Mouse (Mus musculus): Measurements from ENCODE around the gene 1110051M20Rik.
A peak's percentile ranks its signal among the peaks of the same experiment; 100 is the strongest.
"Not testable (repeated sequence)": the region's sequence is repeated elsewhere in the genome, so short reads cannot be mapped to it uniquely, and the experiment has no call there.

The 1110051M20Rik gene

DNA sequence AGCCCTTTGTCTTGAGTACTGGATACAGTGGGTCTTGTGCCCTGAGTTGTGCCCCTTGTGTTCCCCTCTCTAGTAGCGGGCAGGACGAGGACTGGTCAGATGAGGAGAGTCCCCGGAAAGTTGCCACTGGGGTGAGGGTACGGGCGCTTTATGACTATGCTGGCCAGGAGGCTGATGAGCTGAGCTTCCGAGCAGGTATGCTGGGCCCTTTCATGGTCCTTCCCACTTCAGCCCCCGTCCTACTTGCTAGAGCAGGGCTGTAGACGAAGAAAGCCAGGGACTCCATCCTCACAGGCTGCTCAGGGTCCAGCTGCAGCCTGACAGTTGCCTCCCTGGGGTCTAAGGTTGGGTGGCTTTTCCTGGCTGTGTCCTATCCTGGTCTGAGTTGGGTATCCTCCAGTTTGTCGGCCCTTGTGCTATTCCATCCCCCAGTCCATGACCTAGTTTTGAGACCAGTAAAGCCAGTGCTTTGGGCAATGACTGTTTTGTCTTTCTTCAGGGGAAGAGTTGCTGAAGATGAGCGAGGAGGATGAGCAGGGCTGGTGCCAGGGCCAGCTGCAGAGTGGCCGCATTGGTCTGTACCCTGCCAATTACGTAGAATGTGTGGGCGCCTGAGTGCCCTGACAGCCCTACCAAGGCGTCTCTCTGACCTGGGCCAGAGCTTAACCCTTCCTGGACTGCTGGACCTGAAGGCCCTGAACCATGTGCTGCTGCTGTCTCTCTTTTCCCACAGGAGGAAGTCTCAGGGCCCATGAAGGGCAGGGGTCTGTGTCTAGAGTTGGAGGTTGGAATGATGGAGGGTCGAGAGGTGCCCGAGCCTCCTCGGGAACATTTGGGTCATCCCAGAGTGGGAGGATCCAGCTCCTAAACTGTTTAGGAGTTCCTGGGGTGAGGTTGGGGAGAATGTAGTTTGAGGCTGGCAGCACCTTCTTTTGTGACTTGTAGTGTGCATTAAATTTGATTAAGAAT lies 180.5 kb downstream of the 1110051M20Rik start:
- DNase-seq (ENCODE audit: low spot score in 2 of 2), result no peak

DNA sequence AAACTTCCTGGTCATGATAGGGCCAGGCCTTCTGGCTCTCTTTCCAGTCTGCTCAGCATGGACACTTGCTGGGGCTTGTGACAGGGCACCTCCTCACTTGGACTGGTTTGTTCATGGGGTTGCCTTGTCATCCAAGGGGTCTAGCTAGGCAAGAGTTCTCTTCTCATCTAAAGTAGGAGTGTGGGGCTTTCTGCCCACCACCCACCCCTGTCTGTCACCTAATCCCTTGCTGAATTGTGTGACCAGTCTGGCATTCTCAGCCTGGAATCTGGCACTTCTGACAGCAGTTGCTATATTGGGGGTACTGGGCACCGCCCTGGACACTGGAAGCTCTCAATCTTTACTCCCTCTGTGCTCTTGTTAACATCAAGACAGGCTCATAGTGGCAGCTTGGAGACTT lies 185.0 kb downstream of the 1110051M20Rik start:
- no peak for DNase-seq (ENCODE audit: low spot score in 2 of 2)

DNA sequence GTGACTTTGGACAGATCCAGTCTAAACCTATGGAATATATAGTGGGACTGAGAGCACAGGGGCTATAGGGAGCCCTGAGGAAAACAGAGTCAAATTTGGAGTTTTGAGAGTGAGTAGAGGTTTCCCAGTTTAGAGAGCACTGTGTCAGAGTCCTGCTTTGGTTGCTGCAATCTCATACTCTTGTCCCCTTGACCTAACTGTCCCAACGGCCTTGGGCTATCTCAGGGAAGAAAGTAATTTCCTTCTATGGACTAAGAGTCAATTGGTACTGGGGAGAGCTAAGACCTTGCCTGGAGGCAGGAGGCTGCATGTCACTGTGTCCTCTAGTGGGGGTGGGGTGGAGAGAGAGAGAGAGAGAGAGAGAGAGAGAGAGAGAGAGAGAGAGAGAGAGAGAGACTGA lies 185.7 kb downstream of the 1110051M20Rik start:
- DNase-seq (ENCODE audit: low spot score in 2 of 2), result no peak

DNA sequence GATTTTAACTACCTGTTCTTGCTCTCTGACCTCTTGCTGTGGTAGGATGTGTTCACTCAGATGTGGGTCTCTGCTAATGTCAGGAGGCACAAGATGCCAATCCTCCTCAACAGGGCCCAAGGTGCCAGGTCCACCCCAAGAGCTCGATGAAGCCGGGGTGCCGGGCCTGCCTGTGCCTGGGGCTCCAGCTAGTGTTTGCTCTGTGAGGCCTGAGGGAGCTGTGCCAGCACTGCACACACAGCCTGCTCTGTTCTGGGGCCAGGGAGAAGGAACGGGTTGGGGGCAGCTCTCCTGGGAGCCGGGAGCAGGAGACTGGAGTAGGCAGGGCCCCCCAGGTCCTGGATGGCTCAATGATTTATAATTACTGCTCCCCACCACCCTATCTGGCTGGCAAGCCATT lies 186.4 kb downstream of the 1110051M20Rik start:
- DNase-seq (ENCODE audit: low spot score in 2 of 2), result no peak

DNA sequence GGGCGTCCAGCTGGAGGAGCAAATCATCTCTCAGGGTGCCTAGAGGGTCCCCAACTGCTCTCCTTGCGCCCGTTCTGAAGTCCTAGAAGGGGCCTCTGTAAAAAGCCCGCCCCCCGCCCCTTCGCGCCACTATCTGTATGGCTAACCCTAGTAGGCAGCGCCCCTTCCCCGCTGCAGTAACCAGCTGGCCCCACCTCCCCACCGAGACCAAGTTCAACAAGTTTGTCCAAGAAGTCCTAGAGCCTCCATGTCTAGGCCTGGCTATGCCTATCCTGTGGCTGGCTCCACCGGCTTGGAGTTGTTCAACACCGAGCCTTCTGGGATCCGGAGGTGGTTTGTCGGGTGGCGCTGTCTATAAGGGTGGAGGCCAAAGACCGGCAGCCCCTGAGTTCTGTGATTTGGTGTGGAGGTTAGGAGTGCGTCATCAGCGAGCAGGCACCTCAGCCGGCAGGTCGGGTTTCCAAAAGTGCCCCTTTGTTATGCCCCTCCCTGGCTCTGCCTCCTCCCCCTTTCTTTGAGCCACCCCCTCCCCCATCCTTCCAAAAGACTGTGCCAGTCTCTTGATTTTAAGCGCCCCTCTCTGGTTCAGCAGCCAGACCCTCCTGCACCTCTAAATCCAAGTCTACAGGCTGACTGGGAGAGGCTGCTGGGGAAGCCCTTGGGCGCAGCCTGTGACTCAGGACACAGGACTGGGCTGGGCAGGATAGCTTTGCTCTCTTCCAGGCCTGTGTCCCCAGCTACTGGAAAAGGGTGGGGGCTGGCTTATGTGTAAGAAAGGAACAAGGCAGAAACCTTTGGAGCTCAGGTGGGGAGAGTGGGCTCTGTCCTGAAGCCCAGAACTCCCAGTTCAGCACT lies 187.2 kb downstream of the 1110051M20Rik start:
- no peak for DNase-seq (ENCODE audit: low spot score in 2 of 2)

DNA sequence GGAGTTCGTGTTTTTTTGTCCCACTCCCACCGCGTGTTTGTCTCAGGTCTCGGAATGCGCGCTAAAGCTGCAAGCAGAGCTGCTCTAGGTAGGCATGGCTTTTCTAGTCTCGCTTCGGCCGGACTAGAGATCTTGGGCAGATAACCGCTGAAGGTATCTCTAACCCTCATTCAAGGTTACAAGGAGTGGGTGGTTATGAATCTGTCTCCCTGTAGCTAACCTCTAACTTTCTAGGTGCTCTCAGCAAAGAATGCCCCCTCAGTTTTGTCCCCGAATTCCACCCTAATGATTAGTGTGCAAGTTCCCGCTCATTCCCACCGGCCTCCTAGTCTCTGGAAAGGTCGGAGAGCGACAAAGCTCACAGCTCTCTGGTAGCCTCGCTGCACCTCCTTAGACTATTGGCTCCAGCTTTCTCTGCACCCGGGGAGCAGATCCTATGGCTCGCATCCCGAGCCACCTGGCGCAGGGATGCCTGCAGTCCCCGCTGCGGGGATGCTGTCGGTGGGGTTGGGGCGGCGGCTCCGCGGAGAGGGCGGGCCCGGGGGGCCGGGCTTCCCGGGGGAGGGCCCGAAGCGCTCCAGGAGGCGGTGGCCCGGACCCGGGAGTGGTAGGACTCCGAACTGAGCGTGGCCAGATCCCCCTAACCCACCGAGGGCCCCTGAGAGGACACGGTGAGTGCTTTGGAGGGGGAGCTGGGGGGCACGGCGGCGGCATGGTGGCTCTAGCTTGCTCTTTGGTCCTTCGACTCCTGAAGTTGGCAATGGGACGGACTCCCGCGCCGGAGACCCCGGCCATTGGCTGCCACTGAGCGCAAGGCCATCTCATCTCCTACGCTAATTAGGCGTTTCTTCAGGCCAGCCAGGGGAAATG lies 188.0 kb downstream of the 1110051M20Rik start:
- no peak for DNase-seq (ENCODE audit: low spot score in 2 of 2)

DNA sequence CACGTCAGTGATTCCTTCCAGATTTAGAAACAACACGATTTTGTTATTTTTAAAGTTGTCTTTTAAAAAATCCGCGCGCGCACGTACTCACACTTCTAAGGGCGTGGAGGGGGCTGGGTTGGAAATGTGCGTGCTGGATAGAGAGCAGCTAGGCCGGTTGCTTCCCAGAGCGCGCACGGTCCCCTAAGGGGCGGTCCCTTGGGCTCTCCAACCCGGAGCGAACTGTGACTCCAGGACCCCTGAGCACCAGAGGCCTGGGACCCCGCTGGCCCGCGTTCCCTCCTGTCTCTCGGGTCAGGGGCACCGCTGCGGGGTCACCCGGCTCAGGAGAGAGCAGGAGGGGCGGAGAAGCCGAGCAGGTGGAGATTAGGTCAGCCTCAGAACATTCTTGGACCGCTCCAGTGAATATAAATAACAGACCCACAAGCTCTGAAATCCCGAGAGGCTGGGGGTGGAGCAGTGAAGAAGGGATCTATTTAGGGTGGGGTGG lies 188.8 kb downstream of the 1110051M20Rik start, which contains the start of gene Pacsin3:
Pacsin3 (plus strand) TSS at position 294 of the 490 bp plus-strand sequence.
- DNase-seq (ENCODE audit: low spot score in 2 of 2), result no peak

DNA sequence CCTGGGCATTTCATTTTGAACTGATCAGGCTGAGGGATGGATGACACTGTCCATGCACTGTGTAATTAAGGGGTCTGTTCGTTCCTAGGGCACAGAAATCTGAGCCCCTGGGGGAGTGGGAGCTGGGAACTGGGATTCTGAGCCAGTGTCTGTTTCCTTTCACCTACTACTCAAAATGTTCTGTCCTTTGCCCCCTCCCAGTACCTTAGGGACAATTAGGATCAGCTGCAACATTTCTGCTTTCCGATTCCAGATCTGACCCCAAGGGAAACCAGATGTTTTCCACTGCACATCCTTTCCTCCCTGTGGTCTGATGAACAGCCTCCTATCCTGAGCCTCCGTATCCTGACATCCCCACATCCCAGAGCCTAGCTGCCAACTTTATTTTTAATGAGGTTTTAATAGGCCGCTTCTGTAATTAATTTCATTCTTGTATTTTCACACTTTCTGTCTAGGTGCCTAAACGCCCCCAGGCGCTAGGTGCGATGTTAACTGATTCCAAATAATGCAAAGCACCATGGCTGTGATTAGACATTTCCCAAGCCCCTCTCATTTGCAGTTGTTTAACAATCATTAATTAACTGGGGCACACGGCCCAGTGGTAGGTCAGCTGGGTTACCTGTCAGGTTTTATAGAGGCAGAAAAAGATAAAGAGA lies 189.7 kb downstream of the 1110051M20Rik start:
- no peak for DNase-seq (ENCODE audit: low spot score in 2 of 2)

DNA sequence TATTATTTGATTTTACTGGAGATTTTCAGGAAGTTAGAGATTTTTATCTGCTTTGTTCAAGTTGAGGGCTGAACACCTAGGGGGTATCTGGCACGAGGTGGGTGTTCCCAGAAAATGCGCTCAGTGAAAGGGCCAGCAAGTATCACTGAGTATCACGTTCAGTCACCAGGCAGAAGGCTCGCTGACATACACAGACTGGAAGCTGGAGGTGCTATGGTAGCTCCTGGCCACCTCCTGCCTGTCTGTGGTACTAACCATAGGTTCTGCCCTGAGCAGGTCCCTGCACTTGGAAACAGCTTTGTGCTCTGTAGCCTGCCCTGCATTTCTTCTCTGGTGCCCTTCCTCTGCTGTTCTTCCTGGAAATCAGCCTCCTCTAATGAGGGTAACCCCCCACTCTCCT lies 192.0 kb downstream of the 1110051M20Rik start:
- DNase-seq (ENCODE audit: low spot score in 2 of 2), result no peak

DNA sequence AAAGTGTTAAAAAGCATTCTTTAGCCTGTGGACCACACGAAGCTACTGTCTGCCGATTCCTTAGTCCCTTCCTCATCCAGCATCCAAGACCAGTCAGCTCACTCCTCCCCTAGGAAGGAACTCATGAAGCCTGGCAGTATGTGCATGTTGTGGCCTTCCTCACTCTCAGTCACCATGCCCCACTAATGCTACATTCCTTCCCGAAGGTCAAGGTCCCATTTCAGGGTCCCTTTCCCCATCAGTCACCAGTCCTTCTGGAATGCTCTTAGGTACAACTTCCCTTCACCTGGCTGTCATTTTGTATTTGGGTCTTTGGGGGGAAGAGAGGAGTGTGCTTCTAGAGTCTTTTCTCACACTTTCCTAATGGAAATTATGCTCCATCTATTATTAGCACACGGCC lies 192.5 kb downstream of the 1110051M20Rik start:
- DNase-seq (ENCODE audit: low spot score in 2 of 2), result no peak

DNA sequence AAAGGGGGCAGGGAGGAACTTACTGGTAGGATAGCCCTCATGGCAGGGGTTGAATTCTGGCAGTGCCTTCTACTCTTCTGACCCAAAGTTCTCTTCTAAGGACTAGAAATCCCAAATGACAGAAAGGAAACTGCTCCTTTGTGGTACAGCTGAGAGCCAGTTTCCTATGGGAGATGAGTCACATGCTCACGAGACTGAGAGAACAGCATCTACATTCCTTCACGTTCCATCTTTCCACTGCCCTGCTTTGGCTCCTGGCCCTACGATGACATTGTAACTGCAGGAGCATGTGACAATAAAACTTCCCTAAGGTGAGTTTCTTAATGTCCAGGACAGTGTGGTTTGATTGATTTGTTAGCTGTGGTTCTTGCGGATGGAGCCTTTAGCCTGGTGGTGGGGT lies 196.1 kb downstream of the 1110051M20Rik start:
- no peak for DNase-seq (ENCODE audit: low spot score in 2 of 2)

DNA sequence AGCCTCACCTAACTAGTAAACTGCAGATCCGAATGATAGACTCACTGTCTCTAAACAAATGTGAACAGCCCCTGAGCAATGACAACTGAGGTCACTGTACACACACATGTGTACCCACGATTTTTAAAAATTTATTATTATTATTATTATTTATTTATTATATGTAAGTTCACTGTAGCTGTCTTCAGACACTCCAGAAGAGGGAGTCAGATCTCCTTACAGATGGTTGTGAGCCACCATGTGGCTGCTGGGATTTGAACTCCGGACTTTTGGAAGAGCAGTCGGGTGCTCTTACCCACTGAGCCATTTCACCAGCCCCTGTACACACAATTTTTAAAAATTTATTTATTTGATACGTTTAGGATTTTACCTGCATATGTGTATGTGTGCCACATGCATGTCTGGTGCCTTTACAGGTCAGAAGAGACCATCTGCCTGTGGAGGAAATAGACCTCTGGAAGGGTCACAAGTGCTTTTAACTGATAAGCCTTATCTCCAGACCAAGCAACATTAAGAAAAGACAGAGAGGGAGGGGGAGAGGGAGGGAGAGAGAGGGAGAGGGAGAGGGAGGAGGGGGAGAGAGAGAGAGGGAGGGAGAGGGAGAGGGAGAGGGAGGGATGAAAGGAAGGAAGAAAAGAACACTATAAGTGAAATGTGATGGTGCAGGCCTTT lies 199.8 kb downstream of the 1110051M20Rik start:
- DNase-seq (ENCODE audit: low spot score in 2 of 2), result no peak

DNA sequence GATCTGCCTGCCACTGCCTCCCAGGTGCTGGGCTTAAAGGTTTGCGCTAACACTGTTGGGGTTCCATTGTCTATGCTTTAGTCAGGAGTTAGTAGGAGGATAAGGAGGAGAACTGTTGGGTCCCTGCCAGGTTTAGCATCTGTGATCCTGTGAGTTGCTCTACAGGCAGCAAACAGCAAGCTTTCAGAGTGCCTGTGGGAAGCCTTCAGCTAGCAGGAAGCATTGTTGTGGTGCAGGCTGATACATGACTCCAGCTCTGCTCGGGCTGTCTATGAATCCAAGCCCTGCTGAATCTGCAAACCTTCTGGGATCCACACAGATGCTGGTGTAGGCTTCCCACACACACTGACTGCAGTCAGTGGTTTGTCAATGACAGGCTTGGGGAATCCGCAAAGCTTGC lies 201.1 kb downstream of the 1110051M20Rik start:
- no peak for DNase-seq (ENCODE audit: low spot score in 2 of 2)

DNA sequence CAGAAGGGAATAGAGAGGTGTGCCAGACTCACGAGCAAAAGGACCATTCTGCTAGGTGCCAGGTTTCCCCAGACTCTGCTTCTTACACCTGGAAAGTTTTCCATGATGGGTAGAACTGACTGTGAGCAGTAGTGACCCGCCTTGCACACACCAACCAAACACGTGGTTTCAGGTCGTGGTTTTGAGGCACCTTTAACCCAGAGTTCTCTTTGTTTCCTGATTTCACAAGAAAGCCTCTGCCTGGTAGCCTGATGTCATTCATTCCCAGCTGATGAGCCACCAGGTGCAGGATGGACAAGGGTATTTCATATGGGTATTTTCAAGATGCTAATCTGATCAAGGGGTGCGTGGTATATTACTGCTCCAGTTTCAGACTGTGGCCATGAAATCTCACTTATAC lies 202.0 kb downstream of the 1110051M20Rik start:
- no peak for DNase-seq (ENCODE audit: low spot score in 2 of 2)

DNA sequence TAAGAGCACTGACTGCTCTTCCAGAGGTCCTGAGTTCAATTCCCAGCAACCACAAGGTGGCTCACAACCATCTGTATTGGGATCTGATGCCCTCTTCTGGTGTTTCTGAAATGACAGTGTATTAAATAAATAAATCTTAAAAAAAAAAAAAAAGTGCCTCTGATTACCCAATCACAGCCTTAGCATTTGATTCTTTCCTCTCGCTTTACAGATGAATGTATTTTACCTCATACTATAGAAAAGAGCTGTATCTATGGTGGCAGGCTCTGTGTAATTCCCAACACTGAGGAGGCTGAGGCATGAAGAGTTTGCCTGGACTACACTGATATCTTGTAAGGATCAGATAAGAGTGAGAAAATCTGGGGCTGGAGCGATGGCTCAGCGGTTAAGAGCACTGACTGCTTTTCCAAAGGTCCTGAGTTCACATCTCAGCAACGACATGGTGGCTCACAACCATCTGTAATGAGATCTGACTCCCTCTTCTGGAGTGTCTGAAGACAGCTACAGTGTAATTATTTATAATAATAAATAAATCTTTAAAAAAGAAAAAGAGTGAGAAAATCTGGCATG lies 206.9 kb downstream of the 1110051M20Rik start:
- DNase-seq (ENCODE audit: low spot score in 2 of 2), result not testable (repeated sequence)

DNA sequence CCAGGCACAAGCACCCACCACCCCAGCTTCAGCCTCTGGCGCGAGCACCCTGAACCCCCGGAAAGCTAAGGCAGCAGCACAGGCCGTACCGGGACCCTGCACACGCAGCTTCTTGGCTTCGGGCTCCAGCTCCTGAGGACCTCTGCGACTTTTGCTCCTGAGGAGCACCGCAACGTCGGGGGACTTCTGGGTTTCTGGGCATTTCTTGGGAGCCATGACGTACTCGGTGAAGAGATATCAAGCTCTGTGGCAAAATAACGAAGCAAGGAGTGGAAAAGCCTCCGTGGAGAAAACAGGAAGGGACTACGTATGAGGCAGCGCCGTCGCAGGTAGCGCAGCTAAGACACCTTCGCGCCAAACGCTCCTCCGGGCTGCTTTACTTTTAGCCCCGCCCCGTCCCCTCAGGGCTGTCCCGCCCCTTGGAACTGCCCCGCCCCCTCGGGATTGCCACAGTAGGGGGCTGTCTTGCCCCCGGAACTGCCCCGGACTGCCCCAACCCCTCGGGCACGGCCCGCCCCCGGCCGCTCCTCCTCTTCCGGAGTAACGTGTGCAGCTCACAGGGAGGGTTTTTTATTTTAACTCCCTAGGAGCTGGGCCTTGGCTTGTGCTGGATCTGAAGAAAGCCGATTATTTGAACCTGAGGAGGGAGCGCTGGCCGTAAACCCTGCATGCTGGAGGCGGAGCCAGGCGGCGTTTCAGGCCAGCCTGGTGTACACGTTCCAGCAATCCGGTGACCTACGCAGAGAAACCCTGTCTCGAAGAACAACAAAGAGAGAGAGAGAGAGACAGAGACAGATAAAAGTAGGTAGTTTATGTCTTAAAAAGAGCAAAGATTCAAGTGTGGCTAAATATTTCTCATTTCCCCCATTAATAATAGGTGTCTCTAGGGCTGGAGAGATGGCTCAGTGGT lies 207.6 kb downstream of the 1110051M20Rik start, which contains the start of gene Ddb2:
Ddb2 (minus strand) TSS at position 382 of the 910 bp plus-strand sequence.
- peak; percentile 87 to 93 for DNase-seq (ENCODE audit: low spot score in 2 of 2)

DNA sequence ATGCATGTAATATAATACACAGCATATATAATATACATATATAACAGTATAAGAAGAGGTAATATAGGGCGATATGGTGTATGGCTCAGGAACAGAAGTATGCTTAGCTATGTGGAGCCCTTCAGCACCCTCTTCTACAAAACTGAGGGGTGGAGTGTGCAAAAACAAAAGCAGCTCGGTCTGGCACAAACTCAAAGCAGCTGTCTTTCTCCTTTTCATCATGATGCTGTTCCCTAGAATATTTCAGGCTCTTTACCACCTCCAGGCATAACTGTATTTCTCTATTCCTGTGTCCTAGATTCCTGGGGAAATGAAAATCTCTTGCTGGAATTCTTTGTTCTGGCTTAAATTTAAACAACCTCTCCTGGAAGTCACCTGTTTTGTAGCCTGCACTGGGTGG lies 214.8 kb downstream of the 1110051M20Rik start:
- DNase-seq (ENCODE audit: low spot score in 2 of 2), result no peak

Measured in natural killer cell, adult 2 months (primary cell).